Mouse (Mus musculus) C2C12 (cell line): ENCODE data around the gene Kpna3. TPM values are rescaled to one million over a fixed set of nuclear protein-coding genes. Genes with fewer than 3 reads are reported as not detected.
A peak's percentile ranks its signal among the peaks of the same experiment; 100 is the strongest.
"Not testable (repeated sequence)": the region's sequence is repeated elsewhere in the genome, so short reads cannot be mapped to it uniquely, and the experiment has no call there.

Source experiments
- H3K27me3 ChIP-seq: one replicate; pipeline ENCODE4 v1.6.1; 2011; ENCODE audit not compliant: control insufficient read depth, insufficient read depth, insufficient read length
- H3K36me3 ChIP-seq: one replicate; pipeline ENCODE4 v1.6.1; 2011; ENCODE audit not compliant: control insufficient read depth, insufficient read depth
- H3K4me3 ChIP-seq: one replicate; pipeline ENCODE4 v1.5.1; 2011; ENCODE audit warnings: mild to moderate bottlenecking, control low read depth; ENCODE audit not compliant: poor library complexity, insufficient read depth, severe bottlenecking
- H3K79me2 ChIP-seq: one replicate; pipeline ENCODE4 v1.6.1; 2011; ENCODE audit not compliant: control insufficient read depth, insufficient read depth
- H3K79me3 ChIP-seq: one replicate; pipeline ENCODE4 v1.6.1; 2011; ENCODE audit warnings: low read depth, control low read depth
- H3ac ChIP-seq: one replicate; pipeline ENCODE3; 2011; ENCODE audit warnings: low read depth; ENCODE audit not compliant: control insufficient read depth, insufficient read length
- CEBPB ChIP-seq: IDR thresholded peaks from one replicate; pipeline ENCODE4 v1.6.1; 2011; ENCODE audit warnings: low read depth, mild to moderate bottlenecking, control low read depth, moderate library complexity
- CTCF ChIP-seq: IDR thresholded peaks from one replicate; pipeline ENCODE4 v1.5.1; 2011; ENCODE audit not compliant: control insufficient read depth, insufficient read depth, insufficient read length
- FOSL1 ChIP-seq: IDR thresholded peaks from one replicate; pipeline ENCODE4 v1.8.0; 2011; ENCODE audit warnings: mild to moderate bottlenecking, low read length; ENCODE audit not compliant: poor library complexity, insufficient read depth, severe bottlenecking
- MAX ChIP-seq: IDR thresholded peaks from one replicate; pipeline ENCODE4 v1.6.1; 2011; ENCODE audit warnings: mild to moderate bottlenecking, control low read depth
- MYOD1 ChIP-seq: IDR thresholded peaks from one replicate; pipeline ENCODE4 v1.6.1; 2011; ENCODE audit warnings: low read depth; ENCODE audit not compliant: control insufficient read depth, insufficient read length
- MYOG ChIP-seq: IDR thresholded peaks from one replicate; pipeline ENCODE4 v1.6.1; 2011; ENCODE audit not compliant: control insufficient read depth, insufficient read length; ENCODE audit errors: extremely low read depth
- USF1 ChIP-seq: IDR thresholded peaks from one replicate; pipeline ENCODE4 v1.6.1; 2011; ENCODE audit warnings: low read depth, mild to moderate bottlenecking, control low read depth, moderate library complexity
- polyA plus RNA-seq: library from polyadenylated mRNA; unstranded; fragments of >200 nt; fragmentation: generic; extraction: Trizol; gene quantifications from one replicate; pipeline ENCODE4 v1.2.1, GENCODE M21; 2012; ENCODE audit warnings: missing spikeins

Kpna3 gene
- polyA plus RNA-seq, 1 experiment = 14.9 TPM

- TF ChIP-seq CTCF = no peak
- no peak for TF ChIP-seq MYOD1
- no peak for TF ChIP-seq CEBPB
- TF ChIP-seq MYOG = no peak
- no peak for TF ChIP-seq MAX
- TF ChIP-seq FOSL1 = no peak
- TF ChIP-seq USF1 = no peak
- Histone ChIP-seq H3K79me3 (no peaks in the 10 kb centered on the region), H3ac (no peak overlapping the region), H3K36me3 (no peaks in the 10 kb centered on the region), H3K27me3 (peaks cover under 1% of the 10 kb centered on the region), H3K79me2 (no peaks in the 10 kb centered on the region), H3K4me3 (no peak overlapping the region)
Measured at GRCm38 (mm10) chr14:61452481-61452880, 12.8 kb upstream of the Kpna3 start.

DNA sequence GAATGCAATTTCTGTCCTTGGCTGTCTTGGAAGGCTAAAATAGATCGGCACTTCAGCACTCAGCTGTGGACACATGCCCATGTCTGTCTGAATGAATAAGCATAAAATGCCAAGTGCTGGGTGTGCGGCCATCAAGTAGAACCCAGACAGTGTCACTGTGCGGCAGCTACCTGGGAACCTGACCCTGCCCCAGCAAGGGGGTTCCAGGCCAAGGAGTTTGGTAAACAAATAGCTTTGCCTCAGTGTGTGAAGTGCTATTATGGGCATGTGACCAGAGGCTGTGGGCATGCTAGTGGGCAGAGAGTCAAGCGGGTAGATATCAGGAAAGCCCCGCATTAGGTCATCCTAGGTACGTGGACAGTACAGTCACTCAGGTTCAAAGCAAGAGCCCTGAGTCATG lies 8.1 kb upstream of the Kpna3 start:
- H3K79me3 ChIP-seq = no peaks in the 10 kb centered on the region
- H3K27me3 ChIP-seq = no peaks in the 10 kb centered on the region
- no peaks in the 10 kb centered on the region for H3K79me2 ChIP-seq
- TF ChIP-seq MAX (no peak), USF1 (peak; percentile 28)
- no peaks in the 10 kb centered on the region for H3K36me3 ChIP-seq
- no peak overlapping the region for H3ac ChIP-seq
- H3K4me3 ChIP-seq = no peak overlapping the region

- Histone ChIP-seq H3ac (peak overlapping the region; percentile 94), H3K4me3 (peak overlapping the region; percentile 68), H3K27me3 (no peaks in the 10 kb centered on the region), H3K36me3 (peaks cover 4% of the 10 kb centered on the region), H3K79me3 (peaks cover 42% of the 10 kb centered on the region), H3K79me2 (peaks cover 45% of the 10 kb centered on the region)
- no peak for TF ChIP-seq FOSL1
- no peak for TF ChIP-seq USF1
- TF ChIP-seq MAX = no peak
- TF ChIP-seq MYOD1 = no peak
- no peak for TF ChIP-seq MYOG
- no peak for TF ChIP-seq CTCF
- TF ChIP-seq CEBPB = no peak
Measured at GRCm38 (mm10) chr14:61439141-61439660, 473 bp downstream of the Kpna3 start.

DNA sequence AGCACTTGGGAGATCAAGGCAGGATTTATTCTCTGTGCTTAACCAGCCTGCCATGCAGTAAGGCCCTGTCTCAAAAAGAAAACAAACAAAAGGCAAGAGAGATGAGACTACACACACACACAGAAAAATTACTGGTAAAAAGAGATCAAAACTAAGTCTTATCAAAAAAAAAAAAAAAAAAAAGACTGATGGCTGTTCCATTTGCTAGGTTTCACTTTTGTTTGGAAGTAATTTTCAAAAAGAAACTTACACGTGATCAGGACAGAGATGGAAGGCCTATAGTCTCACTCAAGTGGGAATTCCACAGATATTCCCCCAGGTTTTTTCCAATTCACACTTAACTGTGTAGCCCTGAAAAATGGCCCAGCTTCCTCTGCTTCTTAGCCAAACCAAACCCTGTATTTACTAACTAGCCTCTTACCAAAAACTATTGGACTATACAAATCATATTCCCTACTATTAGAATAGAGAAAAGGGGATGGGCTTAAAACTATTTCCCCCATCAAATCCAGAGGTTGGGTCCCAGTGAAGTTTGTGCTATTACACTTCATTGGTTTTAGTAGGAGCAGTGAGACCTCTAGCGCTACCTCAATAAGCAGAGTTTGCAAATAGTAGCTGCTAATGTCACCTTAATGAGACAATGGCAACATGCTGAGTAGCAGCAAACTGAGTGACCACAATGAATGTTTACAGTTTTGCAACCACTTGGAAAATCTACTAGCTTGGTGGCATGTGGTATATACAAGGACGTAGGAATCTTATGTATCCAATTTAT lies 1.3 kb downstream of the Kpna3 start:
- H3K4me3 ChIP-seq = peak overlapping the region; percentile 68
- peaks cover 54% of the 10 kb centered on the region for H3K79me2 ChIP-seq
- H3K27me3 ChIP-seq = no peaks in the 10 kb centered on the region
- H3K79me3 ChIP-seq = peaks cover 51% of the 10 kb centered on the region
- no peak for TF ChIP-seq FOSL1
- TF ChIP-seq USF1 = no peak
- no peak for TF ChIP-seq MYOD1
- peaks cover 4% of the 10 kb centered on the region for H3K36me3 ChIP-seq
- H3ac ChIP-seq = peak overlapping the region; percentile 4

GRCm38 (mm10) chr14:61436866-61437265 lies 2.8 kb downstream of the Kpna3 start:
- Histone ChIP-seq H3K79me3 (peaks cover 64% of the 10 kb centered on the region), H3K4me3 (no peak overlapping the region), H3K36me3 (peaks cover 4% of the 10 kb centered on the region), H3K79me2 (peaks cover 69% of the 10 kb centered on the region), H3ac (no peak overlapping the region), H3K27me3 (no peaks in the 10 kb centered on the region)
- TF ChIP-seq USF1 (no peak), MAX (no peak), FOSL1 (no peak), MYOG (no peak), CEBPB (no peak), MYOD1 (no peak), CTCF (no peak)

DNA sequence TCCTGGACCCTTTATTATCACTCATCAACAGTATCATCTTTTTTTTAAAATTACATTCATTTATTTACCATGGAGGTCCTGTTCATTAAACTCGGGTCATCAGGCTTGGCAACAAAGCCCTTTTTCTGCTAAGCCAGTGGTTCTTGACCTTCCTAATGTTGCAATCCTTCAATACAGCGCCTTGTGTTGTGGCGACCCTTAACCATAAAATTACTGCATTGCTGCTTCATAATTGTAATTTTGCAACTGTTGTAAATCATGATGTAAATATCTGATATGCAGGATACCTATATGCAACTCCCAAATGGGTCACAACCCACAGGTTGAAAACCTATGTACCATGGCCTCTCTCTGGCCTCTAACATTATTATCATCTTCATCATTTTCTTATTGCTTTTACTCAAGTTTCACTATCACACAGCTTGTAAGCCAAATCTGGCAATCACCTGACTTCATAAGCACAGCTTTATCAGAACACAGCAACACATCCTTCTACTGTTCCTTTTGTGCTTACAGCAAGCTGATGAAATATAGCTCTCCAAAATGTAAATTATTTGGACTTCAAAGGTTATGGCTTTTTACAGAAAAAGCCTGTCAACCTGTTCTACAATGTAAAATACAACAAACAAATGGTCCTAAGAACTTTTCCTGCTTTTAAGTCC lies 11.4 kb downstream of the Kpna3 start:
- no peaks in the 10 kb centered on the region for H3K27me3 ChIP-seq
- H3K4me3 ChIP-seq = no peak overlapping the region
- H3K79me3 ChIP-seq = peaks cover 91% of the 10 kb centered on the region
- TF ChIP-seq MYOG (no peak), USF1 (no peak), FOSL1 (no peak), CTCF (no peak), MYOD1 (no peak), CEBPB (no peak), MAX (no peak)
- peaks cover 100% of the 10 kb centered on the region for H3K79me2 ChIP-seq
- peaks cover 9% of the 10 kb centered on the region for H3K36me3 ChIP-seq
- no peak overlapping the region for H3ac ChIP-seq

DNA sequence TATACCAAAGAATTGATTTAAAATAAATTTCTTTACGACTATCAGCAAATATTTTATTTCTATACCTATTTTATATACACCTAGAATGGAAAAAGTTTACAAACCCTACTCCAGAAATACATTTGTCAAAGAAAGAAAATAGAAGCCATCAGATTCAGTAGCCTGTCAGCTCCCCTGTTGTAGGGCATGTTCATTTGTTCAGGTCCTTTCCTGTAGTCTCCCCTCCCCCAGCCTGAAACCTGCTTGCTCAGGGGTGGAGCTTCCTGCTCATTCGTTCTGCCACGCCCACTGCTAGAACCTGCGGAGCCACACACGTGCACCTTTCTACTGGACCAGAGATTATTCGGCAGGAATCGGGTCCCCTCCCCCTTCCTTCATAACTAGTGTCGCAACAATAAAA lies 12.6 kb downstream of the Kpna3 start:
- H3K27me3 ChIP-seq, H3K4me3 ChIP-seq, H3ac ChIP-seq: not testable (repeated sequence)
- H3K79me3 ChIP-seq = peaks cover 89% of the 10 kb centered on the region
- H3K79me2 ChIP-seq = peaks cover 100% of the 10 kb centered on the region
- peaks cover 12% of the 10 kb centered on the region for H3K36me3 ChIP-seq
